Mouse (Mus musculus) bone marrow macrophage, adult 2 months (primary cell): ENCODE results near the gene Asic3. TPM values are rescaled to one million over a fixed set of nuclear protein-coding genes. Genes with fewer than 3 reads are reported as not detected.

Source experiments
- H3K27ac ChIP-seq: 2 replicates; pipeline ENCODE4 v1.5.1; 2012; ENCODE audit warnings: low read depth, low read length; ENCODE audit not compliant: insufficient read depth
- H3K4me1 ChIP-seq: 2 replicates; pipeline ENCODE4 v1.6.1; 2012; ENCODE audit warnings: low read length; ENCODE audit not compliant: control insufficient read depth, insufficient read depth
- H3K4me3 ChIP-seq: 2 replicates; pipeline ENCODE4 v1.5.1; 2012; ENCODE audit warnings: mild to moderate bottlenecking, low read length, moderate library complexity; ENCODE audit not compliant: insufficient read depth
- CTCF ChIP-seq: IDR thresholded peaks from 2 replicates; pipeline ENCODE4 v1.5.1; 2012; ENCODE audit warnings: low read depth, mild to moderate bottlenecking, low read length, moderate library complexity
- POLR2A ChIP-seq: IDR thresholded peaks from 2 replicates; pipeline ENCODE4 v1.6.1; 2012; ENCODE audit warnings: mild to moderate bottlenecking, low read depth, low read length, borderline replicate concordance
- polyA plus RNA-seq: library from polyadenylated mRNA; stranded (reverse); fragments of >200 nt; gene quantifications from 2 replicates; pipeline ENCODE4 v1.2.4, GENCODE M21; 2012; ENCODE audit not compliant: missing spikeins, insufficient read depth, insufficient read length

Gene Asic3
- polyA plus RNA-seq, 1 experiment: not detected

- TF ChIP-seq CTCF: no peak
- TF ChIP-seq POLR2A: no peak
- H3K4me3 ChIP-seq: no peak overlapping the region
- no peaks in the 10 kb centered on the region for H3K4me1 ChIP-seq
- no peak overlapping the region for H3K27ac ChIP-seq
These were observed 38.4 kb upstream of the Asic3 start for GRCm38 (mm10) chr5:24374666-24375328.

DNA sequence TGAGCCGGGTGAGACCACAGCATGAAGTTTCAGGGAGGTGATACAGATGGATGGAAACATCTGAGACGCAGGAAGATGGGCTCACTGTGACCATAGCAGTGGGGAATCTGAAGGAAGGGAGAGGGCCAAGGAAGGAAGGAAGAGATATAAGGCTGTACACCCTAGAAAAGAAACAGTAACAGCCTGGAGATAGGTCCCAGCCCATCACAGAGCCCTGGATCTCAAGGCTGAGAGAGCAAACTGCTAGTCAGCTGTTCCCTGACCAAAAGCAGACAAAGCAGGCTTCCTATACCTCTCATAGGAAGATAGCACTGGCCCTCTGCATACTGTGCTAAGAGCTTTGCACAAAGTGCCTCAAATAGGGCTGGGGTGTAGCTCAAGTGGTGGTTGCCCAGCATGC, 34.5 kb upstream of the Asic3 start:
- no peak overlapping the region for H3K4me3 ChIP-seq
- H3K27ac ChIP-seq: no peak overlapping the region
- peaks cover 2% of the 10 kb centered on the region for H3K4me1 ChIP-seq
- no peak for TF ChIP-seq POLR2A
- TF ChIP-seq CTCF: no peak

GRCm38 (mm10) chr5:24379501-24379900, 33.7 kb upstream of the Asic3 start:
- no peak for TF ChIP-seq POLR2A
- TF ChIP-seq CTCF: no peak
- H3K27ac ChIP-seq: no peak overlapping the region
- H3K4me3 ChIP-seq: no peak overlapping the region
- peaks cover 9% of the 10 kb centered on the region for H3K4me1 ChIP-seq

GRCm38 (mm10) chr5:24380499-24380898, 32.7 kb upstream of the Asic3 start:
- H3K27ac ChIP-seq: no peak overlapping the region
- TF ChIP-seq POLR2A: no peak
- no peak for TF ChIP-seq CTCF
- peaks cover 14% of the 10 kb centered on the region for H3K4me1 ChIP-seq
- H3K4me3 ChIP-seq: no peak overlapping the region

GRCm38 (mm10) chr5:24381486-24381885, 31.7 kb upstream of the Asic3 start:
- H3K4me1 ChIP-seq: peaks cover 18% of the 10 kb centered on the region
- no peak overlapping the region for H3K27ac ChIP-seq
- no peak for TF ChIP-seq CTCF
- no peak for TF ChIP-seq POLR2A
- no peak overlapping the region for H3K4me3 ChIP-seq

DNA sequence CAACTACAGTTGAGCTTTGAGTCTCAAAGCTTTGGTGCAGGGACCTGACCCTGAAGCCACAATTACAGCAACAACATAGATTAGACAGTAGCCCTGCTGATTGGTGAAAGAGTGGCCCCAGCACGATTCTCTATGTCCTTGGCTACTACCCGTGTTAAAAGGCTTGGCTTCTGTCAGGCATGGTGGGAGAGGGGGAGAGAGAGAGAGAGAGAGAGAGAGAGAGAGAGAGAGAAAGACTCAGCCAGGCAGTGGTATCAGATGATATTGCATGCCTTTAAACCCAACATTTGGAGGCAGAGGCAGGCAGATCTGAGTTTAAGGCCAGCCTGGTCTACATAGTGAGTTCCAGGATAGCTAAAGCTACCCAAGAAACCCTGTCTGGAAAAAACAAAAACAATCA, 31.2 kb upstream of the Asic3 start:
- no peak for TF ChIP-seq CTCF
- TF ChIP-seq POLR2A: no peak
- H3K4me1 ChIP-seq: peaks cover 23% of the 10 kb centered on the region

GRCm38 (mm10) chr5:24383026-24383859, 29.9 kb upstream of the Asic3 start:
- Histone ChIP-seq H3K4me1 (peaks cover 23% of the 10 kb centered on the region), H3K27ac (no peak overlapping the region), H3K4me3 (peak overlapping the region; percentile 28)
- TF ChIP-seq POLR2A (no peak), CTCF (no peak; the same call in 1 of the 2 replicates)

More for the DNA sequence above, 31.2 kb upstream of the Asic3 start:
- H3K4me3 ChIP-seq: no peak overlapping the region
- H3K27ac ChIP-seq: no peak overlapping the region

GRCm38 (mm10) chr5:24384407-24384806, 28.8 kb upstream of the Asic3 start:
- no peak for TF ChIP-seq CTCF
- TF ChIP-seq POLR2A: no peak
- peak overlapping the region; percentile 20 for H3K27ac ChIP-seq
- H3K4me1 ChIP-seq: peaks cover 29% of the 10 kb centered on the region
- no peak overlapping the region for H3K4me3 ChIP-seq

- Histone ChIP-seq H3K4me1 (peaks cover 38% of the 10 kb centered on the region), H3K4me3 (no peak overlapping the region), H3K27ac (no peak overlapping the region)
- no peak for TF ChIP-seq CTCF
- TF ChIP-seq POLR2A: no peak
These were observed 27.8 kb upstream of the Asic3 start for GRCm38 (mm10) chr5:24385374-24385773.
